Mouse (Mus musculus) 3134 (cell line): ENCODE results near the gene Sik3.

ENCODE experiments used
- DNase-seq: peaks from one replicate; pipeline ENCODE4 v3.0.0-alpha.2; 2011; ENCODE audit warnings: low spot score; ENCODE audit not compliant: insufficient read length; ENCODE audit errors: extremely low read depth

The Sik3 gene

DNA sequence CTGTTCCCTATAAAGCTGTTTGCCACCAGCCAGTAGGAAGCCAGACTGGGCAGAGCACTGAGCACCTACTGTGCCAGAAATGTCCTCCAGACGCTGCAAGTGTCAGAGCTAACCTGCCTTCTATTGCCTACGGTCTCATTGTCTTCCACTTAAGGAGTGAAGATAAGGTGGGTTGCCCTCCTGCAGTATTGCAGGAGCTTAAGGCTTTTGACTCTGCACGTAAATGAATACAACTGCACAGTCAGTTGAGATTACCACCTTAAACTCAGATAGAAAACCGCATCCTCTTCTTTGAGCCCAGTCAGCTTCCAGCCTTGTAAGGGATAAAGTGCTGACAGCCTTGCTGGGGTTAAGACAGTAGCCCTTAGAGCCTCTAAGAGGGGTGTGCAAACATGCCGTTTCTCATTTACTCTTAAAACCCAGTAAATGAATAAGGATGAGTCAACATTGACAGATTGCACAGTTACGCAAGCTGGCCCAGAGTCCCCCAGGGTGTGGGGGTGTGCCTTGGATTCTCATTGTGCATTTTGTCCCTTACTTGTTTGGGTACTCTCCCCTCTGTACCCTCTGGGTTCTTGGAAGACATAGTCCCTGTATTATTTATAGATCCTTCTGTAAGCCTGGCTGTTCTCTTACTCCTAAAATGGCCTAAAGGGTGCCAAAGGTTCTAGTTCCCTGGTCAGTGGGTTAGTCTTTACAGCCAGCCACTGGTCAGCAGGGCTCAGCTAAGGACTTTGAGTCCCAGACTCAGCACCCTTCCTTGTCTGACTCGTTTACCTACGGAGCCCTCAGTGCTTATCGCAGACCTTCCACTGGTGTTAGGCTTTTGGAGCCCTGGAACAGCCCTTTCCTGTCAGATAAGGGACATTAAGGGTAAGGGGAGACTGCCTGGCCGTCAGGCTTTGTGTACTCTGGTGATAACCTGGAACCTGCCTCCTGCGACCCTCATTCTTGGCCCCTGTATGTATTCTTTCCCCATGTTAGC is 203.0 kb downstream of the Sik3 start:
- no peak for DNase-seq

DNA sequence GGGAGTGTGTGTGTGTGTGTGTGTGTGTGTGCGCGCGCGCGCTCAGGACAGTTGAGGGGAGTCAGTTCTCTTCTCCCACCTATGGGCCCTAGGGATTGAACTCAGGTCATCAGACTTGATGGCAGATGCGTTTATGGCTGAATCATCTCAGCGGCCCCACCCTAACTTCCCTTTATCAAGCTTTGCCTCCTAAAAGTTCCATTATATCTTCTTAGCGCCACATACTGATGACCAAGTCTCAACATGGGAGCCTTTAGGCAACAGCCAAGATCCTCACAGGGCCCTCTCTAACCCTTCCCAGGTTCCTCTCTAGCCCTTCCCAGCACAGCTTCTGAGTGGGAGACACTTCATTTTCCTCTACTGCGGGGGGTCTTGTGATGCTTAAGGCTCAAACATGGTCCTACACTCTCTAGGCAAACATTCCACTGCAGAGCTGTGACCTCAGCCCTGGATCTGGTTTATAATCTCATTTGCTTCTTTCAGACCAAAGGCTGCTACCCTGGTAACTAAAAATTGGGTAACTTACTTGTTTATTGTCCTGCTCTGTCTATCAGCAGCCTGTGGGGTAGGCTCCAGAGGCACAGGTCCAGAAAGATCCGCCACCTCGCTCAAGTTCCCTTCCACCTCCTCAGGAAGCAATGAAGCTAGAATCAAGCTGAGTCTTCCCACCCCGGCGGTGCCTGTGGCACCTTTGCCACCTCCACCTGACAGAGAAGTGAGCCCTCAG is 204.3 kb downstream of the Sik3 start:
- no peak for DNase-seq

DNA sequence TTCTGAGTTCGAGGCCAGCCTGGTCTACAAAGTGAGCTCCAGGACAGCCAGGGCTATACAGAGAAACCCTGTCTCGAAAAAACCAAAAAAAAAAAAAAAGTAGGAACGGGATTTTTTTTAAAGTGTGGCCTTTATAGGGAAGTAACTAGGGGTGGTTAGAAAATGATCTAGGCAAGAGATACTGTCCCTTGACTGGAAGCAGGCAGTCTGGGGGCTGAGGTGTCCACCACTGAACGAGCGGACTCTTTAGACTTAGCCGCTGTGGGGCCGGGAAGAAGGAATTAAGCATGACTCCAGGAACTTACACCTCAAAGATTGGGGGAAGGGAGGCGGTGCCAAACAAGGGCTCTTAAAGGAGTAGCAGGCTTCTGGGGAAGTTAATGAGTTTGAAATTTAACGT is 205.6 kb downstream of the Sik3 start:
- DNase-seq = no peak

DNA sequence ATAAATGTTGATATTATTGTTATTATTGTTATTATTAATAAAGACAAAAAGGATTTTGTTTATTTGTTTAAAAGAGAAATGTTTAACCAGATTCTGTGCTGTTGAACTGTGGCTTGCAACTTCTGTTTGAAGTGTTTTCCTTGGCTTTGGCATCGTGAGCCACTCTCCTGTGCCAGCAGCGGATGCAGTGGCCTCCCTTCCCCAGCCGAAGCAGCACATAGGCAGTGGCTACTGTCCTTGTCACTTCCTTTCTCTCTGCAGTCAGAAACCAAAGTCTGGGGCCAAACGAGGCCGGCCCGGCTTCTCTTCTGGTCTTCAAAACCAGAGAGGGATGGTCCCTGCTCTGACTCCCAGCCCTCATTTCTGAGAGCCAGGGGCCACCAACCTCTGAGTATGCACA is 210.5 kb downstream of the Sik3 start:
- DNase-seq = no peak

DNA sequence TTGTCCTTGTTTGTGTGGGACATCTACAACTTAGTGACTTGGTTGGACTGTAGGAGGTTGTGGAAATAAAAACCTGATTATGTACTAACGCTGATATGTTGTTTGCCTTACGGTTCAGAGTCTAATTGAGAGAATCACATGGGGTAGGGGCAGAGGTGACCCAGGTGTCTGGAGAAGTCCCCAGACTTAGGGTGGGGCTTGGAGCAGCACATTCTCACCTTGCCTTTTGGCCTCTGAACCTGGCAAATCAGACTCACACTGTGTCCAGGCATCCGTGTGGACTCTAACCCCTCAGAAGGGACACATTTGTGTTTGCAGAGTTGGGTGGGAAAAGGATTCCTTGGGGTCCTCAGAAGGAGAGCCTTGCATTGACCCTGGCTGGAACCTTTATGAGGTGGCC is 211.5 kb downstream of the Sik3 start:
- DNase-seq = no peak

DNA sequence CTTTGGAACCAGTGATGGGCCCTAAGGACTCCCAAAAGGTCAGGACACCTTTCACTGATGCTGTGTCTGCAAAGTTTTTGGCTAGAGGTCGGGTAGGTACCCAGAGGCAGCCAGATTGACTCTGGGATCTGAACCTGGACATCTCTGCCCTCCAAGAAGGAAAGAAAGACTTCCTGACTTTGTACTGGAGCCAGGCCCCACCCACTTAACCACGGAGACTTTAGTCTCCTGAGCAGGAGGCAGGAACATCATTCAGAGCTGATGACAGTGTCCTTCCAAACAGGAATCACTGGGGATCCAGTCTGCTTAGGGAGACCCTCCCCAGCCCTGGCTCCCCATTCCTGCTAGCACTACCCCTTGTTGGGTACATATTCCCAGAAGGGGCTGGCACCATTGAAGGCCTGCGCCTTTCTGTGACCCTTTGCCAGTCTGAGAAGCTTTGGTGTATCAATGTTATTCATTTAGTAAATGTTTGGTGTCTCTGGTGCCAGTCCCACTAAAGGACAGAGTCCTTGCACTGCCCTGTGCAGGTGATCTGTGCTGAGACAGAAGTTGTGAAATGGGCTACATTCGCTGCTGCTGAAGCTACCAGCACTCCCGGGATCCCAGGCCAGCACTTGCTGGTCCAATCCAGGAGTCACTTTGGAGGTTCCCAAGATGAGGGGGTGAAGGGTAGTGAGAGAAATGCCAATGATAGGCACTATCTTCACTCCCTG is 212.5 kb downstream of the Sik3 start:
- DNase-seq = no peak

DNA sequence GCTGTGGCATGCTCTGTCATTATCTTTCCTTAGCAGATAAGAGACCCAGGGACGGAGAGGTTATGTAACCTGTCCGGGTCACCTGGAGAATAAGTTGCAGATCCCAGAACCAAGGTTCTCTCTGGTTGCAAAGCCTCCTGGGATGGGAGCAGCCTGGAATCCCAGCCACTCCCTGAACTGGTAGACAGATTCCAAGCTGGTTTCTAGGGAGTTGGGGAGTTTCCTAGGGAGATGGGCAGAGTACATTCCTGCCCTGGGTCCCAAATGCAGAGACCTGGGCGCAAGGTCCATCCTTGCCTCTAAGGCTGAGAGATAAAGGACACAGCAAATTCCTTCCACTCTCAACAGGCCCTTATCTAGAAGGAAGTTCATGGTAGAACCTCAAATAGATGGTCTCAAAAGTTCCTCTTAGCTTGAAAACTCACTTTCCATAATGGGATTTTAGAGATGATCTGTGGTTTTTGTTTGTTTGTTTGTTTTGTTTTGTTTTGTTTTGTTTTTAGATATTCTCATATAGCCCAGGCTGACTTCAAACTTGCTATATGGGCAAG is 214.5 kb downstream of the Sik3 start:
- no peak for DNase-seq

DNA sequence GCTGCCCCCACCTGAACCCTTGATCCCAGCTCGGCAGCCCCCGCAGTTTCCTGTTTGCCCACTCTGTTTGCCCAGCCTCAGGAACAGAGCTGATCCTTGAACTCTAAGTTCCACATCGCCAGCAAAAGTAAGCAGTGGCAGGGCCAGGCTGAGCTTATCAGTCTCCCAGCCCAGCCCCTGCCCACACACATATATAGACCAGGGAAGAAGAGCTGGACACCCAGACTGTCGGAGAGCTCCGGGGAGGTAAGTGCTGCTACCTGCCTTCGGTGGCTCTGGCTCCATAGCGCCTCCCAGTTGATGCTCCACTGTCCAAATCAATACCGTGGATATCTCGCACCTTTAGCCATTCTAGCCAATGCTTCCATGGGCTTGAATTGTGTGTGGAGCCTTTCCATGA is 215.9 kb downstream of the Sik3 start, which contains the start of gene Apoa1:
Apoa1 (plus strand) TSS at position 90 of the 400 bp plus-strand sequence.
- DNase-seq = no peak

DNA sequence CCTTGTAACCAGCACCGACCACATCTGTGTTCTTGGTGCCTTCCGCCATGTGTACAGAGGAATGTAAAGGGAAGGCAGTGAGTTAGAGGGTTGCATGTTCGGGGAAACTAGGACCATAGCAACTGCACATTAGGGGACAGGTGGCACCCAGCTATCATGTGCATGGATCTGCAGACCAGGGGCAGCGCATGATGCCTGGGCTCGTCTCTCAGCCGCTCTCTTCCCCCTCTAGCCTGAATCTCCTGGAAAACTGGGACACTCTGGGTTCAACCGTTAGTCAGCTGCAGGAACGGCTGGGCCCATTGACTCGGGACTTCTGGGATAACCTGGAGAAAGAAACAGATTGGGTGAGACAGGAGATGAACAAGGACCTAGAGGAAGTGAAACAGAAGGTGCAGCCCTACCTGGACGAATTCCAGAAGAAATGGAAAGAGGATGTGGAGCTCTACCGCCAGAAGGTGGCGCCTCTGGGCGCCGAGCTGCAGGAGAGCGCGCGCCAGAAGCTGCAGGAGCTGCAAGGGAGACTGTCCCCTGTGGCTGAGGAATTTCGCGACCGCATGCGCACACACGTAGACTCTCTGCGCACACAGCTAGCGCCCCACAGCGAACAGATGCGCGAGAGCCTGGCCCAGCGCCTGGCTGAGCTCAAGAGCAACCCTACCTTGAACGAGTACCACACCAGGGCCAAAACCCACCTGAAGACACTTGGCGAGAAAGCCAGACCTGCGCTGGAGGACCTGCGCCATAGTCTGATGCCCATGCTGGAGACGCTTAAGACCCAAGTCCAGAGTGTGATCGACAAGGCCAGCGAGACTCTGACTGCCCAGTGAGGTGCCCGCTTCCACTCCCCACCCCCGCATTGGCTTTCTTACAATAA is 217.2 kb downstream of the Sik3 start:
- peak; percentile 75 for DNase-seq

DNA sequence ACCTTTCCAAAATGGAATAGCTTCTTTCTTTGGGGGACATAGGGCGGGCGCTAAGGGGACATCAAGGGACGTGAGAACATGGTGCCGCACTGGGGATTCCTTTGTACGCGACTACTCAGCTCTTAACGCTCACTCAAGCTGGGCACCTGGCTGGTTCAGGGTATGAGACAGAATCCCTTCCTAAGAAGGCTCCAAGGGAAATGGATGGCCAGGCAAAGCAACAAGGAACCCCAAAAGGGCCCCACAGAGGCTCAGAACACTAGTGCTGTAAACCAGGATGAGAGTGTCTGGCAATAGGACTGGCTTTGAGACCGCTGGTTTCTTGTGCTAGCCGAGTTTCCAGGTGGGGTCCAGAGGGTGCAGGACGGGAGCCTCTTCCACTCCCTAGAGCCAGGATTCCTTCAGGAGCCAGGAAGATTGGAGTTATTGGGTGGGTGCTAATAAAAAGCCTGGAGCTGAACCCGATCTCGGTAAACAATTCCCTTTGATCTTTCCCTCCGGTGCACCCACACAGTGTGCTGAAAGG is 217.9 kb downstream of the Sik3 start:
- no peak for DNase-seq

DNA sequence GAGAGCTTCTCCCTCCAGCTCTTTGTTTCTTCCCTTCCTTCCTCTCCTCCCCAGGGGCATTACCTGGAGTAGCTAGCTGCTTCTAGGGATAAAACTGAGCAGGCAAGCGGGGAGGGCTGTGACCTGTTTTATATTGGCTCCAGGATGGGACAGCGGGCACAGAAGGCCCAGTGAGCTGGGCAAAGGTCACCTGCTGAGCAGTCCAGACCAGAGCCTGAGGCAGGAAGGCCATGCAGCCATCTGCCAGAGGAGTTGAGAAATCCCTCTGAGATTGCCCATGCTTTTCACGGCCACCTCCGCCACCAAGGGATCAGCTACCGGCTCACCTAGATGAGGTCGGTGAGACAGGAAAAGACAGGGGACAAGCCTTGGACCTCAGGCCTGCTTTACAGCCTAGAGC is 222.6 kb downstream of the Sik3 start:
- no peak for DNase-seq

DNA sequence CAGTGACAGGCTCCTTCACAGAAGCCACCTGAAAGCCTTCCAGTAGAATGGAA is 222.8 kb downstream of the Sik3 start, which contains the start of gene Apoc3:
Apoc3 (minus strand) TSS at position 41 of the 53 bp plus-strand sequence.
- DNase-seq = no peak

DNA sequence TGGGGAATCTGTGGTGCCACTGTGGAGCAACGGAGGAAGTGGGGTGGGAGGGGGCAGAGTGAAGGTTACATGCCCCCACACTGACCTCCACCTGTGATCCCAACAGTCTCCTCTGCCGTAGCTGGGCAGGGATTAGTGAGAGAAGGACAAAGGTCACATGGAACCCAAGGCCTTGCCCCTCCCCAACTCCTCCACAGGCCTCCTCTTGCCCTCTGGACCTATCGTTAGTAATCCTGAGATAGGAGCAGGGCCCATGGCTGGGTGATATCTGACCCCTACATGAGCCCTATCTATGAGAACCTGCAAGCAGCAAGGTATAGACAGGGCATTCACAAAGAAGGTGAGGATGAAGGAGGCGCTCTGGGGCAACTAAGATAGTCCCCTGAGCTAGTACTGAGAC is 223.0 kb downstream of the Sik3 start:
- no peak for DNase-seq

DNA sequence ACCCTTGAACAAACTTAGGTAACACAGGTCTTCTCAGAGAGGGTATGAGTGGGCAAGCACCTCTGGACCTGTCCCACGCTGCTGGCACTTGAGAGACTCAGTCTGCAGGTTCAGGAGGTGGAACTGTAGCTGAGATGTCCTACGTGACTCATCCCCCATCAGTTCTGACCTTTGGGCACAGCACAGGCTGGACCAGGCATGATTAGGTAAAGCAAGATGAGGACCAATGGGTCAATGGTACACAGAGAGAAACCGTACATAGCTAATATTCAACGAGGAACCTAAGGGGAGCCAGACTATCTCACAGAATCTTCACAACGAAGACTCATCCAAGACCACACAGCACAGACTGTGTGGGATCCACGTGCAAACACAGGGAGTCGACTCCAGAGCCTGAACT is 226.2 kb downstream of the Sik3 start:
- DNase-seq = no peak

DNA sequence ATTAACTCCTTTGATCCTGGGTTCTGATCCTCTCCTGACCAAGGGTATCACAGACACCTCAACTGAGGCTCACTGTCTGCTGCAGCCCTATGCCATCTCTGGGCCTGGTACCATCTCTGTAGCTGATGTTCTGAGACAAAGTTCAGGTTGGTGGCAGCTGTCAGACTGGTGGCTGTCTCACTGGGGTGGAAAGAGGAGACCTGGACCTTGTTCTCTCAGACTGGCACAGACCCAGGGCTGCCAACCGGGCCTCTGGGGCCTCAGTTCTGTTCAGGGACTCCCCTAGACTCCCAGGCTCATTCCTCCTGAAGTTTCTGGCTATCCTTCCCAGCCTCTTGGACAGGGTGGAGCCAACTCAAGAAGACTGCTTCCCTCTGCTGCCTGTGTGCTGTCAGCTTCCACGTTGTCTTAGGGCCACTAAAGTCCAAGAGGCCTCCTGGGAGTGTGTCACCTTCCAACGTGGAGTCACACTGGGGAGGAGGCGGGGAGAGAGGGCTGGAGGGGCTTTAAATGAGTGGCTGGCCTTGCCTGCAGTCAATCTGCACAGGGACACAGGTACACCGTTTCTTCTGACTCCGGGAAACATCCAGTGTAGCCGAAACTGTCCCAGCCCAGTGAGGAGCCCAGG is 228.0 kb downstream of the Sik3 start, which contains the start of gene Apoa4:
Apoa4 (plus strand) TSS at position 171 of the 628 bp plus-strand sequence.
- no peak for DNase-seq

DNA sequence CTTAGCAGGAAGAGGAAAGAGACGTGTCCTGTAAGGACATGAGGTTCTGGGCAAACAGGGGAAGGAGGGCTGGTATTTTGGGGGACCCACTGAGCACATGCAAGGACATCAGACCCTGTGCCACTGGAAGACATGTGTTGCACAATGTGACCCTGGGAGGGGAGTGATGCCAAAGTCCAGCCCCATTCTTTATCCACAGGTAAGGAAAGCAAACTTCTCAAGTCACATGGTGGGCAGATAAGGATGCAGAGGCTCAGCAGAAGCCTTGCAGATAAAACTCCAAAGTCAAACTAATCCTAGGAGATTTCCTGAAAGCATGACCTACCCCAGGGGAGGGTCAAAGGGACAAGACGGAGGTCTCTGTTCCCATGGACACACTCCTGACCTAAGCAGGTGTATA is 229.2 kb downstream of the Sik3 start:
- no peak for DNase-seq

DNA sequence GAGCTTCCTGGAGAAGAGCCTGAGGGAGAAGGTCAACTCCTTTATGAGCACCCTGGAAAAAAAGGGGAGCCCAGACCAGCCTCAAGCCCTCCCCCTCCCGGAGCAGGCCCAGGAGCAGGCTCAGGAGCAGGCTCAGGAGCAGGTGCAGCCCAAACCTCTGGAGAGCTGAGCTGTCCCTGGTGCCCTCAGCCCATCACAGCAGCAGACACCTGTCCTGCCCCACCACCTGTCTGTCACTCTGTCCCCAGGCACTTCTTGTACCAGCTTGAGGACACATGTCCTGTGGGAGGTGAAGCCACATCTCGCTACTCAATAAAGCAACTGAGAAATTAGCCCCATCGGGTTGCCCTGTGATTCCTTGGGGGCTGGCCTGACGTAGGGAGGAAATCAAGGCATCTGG is 230.5 kb downstream of the Sik3 start:
- DNase-seq = no peak

DNA sequence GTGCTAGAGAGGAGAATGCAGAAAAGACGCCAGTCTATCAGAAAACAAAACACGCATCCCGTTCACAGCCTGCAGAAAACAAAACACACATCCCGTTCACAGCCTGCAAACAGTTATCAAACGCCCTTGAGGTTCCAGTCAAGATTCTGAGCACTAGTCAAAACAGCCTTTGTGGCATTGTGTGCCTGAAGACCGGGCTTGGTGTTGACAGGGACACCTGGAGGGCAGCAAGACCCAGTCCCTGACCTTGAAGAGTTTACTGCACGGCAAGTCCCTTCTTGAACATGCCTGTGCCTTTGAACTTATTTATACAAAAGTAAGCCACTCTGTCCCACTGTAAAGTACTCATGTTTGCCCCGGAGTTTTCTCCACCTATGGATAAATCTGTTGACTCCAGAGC is 231.0 kb downstream of the Sik3 start:
- no peak for DNase-seq

DNA sequence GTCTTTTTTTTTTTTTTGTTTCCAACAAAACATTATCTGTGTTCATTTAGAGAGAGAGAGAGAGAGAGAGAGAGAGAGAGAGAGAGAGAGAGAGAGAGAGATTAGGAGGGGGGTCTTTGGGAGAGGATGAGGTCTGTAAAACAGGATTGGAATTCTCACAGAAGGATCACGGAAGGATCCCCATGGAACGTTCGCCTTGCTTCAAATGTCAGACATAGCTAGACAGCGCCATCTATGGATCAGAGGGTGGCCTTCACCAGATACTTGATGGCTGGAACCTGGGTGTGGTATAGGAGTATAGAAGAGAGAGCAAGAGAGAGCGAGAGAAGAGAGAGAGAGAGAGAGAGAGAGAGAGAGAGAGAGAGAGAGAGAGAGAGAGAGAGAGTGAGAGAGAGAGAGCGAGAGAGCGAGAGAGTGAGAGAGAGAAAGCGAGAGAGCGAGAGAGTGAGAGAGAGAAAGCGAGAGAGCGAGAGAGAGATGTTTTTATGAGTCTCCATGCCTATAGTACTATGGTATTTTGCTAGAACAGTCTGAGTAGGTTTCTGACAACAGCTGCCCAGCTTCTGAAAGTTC is 234.2 kb downstream of the Sik3 start:
- DNase-seq = no peak
